Mouse (Mus musculus) heart, embryonic 14.5 days (tissue): ENCODE results near the gene Hist1h2bf. TPM values are rescaled to one million over a fixed set of nuclear protein-coding genes. Genes with fewer than 3 reads are reported as not detected.
"Not testable (repeated sequence)": the region's sequence is repeated elsewhere in the genome, so short reads cannot be mapped to it uniquely, and the experiment has no call there.

Experiments used
- ATAC-seq: fragments of 200-750 bp; cut with Nextera tagmentation; 2 replicates; pipeline ENCODE4 v1.8.0; 2017; ENCODE audit warnings: low read depth, moderate TSS enrichment; ENCODE audit not compliant: insufficient number of reproducible peaks, insufficient read depth, low FRiP score
- H3K27ac ChIP-seq, 2 experiments: fragments of 200-500 bp in 1 of 2; fragments of 300-500 bp in 1 of 2; sonication (generic) in 1 of 2; replicated peaks in 1 of 2; 2 replicates each; pipeline ENCODE4 v1.5.1; 2012 to 2014; ENCODE audit warnings: low read depth in 2 of 2, low read length in 2 of 2, control low read depth in 1 of 2, mild to moderate bottlenecking in 1 of 2, mixed read lengths in 1 of 2; ENCODE audit not compliant: control insufficient read depth in 1 of 2, insufficient read depth in 1 of 2
- H3K27me3 ChIP-seq: fragments of 300-500 bp; sonication (generic); 2 replicates; pipeline ENCODE4 v1.6.1; 2014; ENCODE audit warnings: mild to moderate bottlenecking, low read length, control low read depth; ENCODE audit not compliant: control insufficient read depth, insufficient read depth
- H3K36me3 ChIP-seq: fragments of 300-500 bp; sonication (generic); 2 replicates; pipeline ENCODE4 v1.6.1; 2014; ENCODE audit warnings: mild to moderate bottlenecking, control low read depth, low read length, mixed read lengths; ENCODE audit not compliant: control insufficient read depth, insufficient read depth
- H3K4me1 ChIP-seq, 2 experiments: fragments of 200-500 bp in 1 of 2; fragments of 300-500 bp in 1 of 2; sonication (generic) in 1 of 2; 2 replicates each; pipeline ENCODE4 v1.6.1; 2012 to 2014; ENCODE audit warnings: low read length in 2 of 2, control low read depth in 1 of 2, mixed read lengths in 1 of 2; ENCODE audit not compliant: control insufficient read depth in 2 of 2, insufficient read depth in 2 of 2
- H3K4me2 ChIP-seq: fragments of 300-500 bp; sonication (generic); 2 replicates; pipeline ENCODE4 v1.6.1; 2014; ENCODE audit warnings: mild to moderate bottlenecking, low read length
- H3K4me3 ChIP-seq, 2 experiments: fragments of 200-500 bp in 1 of 2; fragments of 300-500 bp in 1 of 2; sonication (generic) in 1 of 2; 2 replicates each; pipeline ENCODE4 v1.5.1; 2012 to 2014; ENCODE audit warnings: low read length in 2 of 2, mild to moderate bottlenecking in 2 of 2, control low read depth in 1 of 2, low read depth in 1 of 2, moderate library complexity in 1 of 2; ENCODE audit not compliant: control insufficient read depth in 1 of 2, insufficient read depth in 1 of 2
- H3K9ac ChIP-seq: fragments of 300-500 bp; sonication (generic); 2 replicates; pipeline ENCODE4 v1.6.1; 2014; ENCODE audit warnings: mild to moderate bottlenecking, low read length
- H3K9me3 ChIP-seq: fragments of 300-500 bp; sonication (generic); 2 replicates; pipeline ENCODE4 v1.6.1; 2016; ENCODE audit warnings: low read length, control low read depth; ENCODE audit not compliant: control insufficient read depth
- WGBS: fragments of 180-500 bp; shearing (Covaris S2); extraction: QIAGEN DNeasy Blood & Tissue Kit; methylation state at CpG from one replicate; pipeline ENCODE4 v1.1.7; 2014; 5-methylcytosine and 5-hydroxymethylcytosine counted together
- polyA plus RNA-seq: library from polyadenylated mRNA; unstranded; fragments of >200 nt; fragmentation: Nextera tagmentation; extraction: Ambion mirVana; gene quantifications from 2 replicates; pipeline ENCODE4 v1.2.1, GENCODE M21; 2014

Hist1h2bf gene
- polyA plus RNA-seq, 1 experiment from 2014 or later: 3.7 TPM

DNA sequence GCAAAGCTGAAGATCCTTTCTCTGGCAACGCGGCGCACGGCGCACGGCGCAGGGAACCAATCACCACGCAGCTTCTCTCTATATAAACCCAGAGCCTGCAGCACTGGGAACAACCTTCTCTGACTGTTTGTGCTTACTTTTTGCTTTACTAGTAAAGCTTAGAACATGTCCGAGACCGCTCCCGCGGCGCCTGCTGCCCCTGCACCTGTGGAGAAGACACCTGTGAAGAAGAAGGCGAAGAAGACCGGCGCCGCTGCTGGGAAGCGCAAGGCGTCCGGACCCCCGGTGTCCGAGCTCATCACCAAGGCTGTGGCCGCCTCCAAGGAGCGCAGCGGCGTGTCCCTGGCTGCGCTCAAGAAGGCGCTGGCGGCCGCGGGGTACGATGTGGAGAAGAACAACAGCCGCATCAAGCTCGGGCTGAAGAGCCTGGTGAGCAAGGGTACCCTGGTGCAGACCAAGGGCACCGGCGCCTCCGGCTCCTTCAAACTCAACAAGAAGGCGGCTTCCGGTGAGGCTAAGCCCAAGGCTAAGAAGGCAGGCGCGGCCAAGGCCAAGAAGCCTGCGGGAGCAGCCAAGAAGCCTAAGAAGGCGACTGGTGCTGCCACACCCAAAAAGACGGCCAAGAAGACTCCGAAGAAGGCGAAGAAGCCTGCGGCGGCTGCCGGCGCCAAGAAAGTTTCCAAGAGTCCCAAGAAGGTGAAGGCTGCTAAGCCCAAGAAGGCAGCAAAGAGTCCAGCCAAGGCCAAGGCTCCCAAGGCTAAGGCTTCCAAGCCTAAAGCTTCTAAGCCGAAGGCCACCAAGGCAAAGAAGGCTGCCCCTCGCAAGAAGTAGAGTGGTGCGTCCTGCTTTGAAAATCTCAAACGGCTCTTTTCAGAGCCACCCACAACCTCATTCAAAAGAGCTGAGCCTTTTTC lies 18.8 kb downstream of the Hist1h2bf start:
- Histone ChIP-seq H3K4me1 (peaks cover 0 to 13% of the 10 kb centered on the region in 2 experiments; a peak in 3 of 4 replicates), H3K4me3 (peak overlapping the region; percentile 62 to 69), H3K36me3 (no peaks in the 10 kb centered on the region), H3K27me3 (no peaks in the 10 kb centered on the region), H3K9me3 (no peaks in the 10 kb centered on the region), H3K4me2 (peak overlapping the region; percentile 85), H3K27ac (peak overlapping the region; percentile 97 to 98), H3K9ac (peak overlapping the region; percentile 94)
- WGBS: under 1% methylated on average over 54 of the region's 54 CpGs
- ATAC-seq: peak; percentile 79

DNA sequence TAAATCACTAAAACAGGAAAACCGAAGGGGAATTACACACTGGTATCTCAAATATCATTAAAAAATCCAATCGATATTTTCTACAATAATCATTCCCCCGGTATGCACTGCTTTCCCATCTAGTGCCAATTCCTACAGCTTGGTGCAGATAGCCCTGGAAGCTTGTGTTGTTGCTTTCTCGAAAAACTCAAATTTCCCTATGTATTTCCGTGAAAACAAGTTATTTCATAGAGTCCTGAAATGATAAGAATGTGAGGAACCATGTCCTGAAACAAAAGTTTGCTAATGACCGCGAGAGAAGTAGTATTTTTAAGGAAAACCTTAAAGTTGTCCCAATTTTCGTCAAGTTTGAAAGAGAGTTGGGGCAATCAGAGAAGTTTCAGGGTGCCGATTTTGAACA lies 19.6 kb downstream of the Hist1h2bf start:
- Histone ChIP-seq H3K9me3 (no peaks in the 10 kb centered on the region), H3K36me3 (no peaks in the 10 kb centered on the region), H3K27me3 (no peaks in the 10 kb centered on the region), H3K9ac (peak overlapping the region; percentile 94), H3K4me3 (peak overlapping the region in 1 of 2 experiments; percentile 62; a peak in 2 of 4 replicates), H3K27ac (peak overlapping the region; percentile 97 to 98), H3K4me1 (peaks cover 0 to 13% of the 10 kb centered on the region in 2 experiments; a peak in 3 of 4 replicates), H3K4me2 (peak overlapping the region; percentile 85)
- ATAC-seq: no peak
- 22% methylated on average over 9 of the region's 9 CpGs for WGBS

DNA sequence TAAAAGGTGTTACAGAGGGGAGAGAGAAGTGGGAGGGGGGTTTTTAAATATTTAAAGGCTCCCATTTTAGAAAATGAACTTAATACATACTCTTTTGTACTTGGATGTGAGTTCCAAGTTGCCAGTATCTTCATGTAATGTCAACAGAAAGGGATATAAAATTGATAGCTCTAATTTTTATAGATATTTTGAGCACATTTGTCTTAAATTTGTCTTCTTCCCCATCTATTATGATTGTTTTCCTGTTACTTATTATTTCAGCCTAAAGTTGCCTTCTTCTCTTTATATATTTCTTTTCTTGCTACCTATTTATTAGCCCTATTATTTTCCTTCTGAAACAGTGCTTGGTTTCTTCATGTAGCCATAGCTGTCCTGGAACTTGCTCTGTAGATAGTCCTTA lies 21.0 kb downstream of the Hist1h2bf start, which contains the start of gene Hist1h1d:
TSS of gene Hist1h1d (plus strand) at position 301 of the 400 bp plus-strand sequence.
- peak within 1 kb of the TSS; percentile 94 for H3K9ac ChIP-seq
- H3K36me3 ChIP-seq: no peaks in the 10 kb centered on the region
- ATAC-seq: no peak
- H3K4me1 ChIP-seq: peaks cover 0 to 13% of the 10 kb centered on the region in 2 experiments; a peak in 3 of 4 replicates
- no peaks in the 10 kb centered on the region for H3K27me3 ChIP-seq
- H3K4me2 ChIP-seq: peak within 1 kb of the TSS; percentile 72
- no peaks in the 10 kb centered on the region for H3K9me3 ChIP-seq
- peak within 1 kb of the TSS in 1 of 2 experiments; percentile 98; a peak in 3 of 4 replicates for H3K27ac ChIP-seq
- no peak within 1 kb of the TSS for H3K4me3 ChIP-seq

DNA sequence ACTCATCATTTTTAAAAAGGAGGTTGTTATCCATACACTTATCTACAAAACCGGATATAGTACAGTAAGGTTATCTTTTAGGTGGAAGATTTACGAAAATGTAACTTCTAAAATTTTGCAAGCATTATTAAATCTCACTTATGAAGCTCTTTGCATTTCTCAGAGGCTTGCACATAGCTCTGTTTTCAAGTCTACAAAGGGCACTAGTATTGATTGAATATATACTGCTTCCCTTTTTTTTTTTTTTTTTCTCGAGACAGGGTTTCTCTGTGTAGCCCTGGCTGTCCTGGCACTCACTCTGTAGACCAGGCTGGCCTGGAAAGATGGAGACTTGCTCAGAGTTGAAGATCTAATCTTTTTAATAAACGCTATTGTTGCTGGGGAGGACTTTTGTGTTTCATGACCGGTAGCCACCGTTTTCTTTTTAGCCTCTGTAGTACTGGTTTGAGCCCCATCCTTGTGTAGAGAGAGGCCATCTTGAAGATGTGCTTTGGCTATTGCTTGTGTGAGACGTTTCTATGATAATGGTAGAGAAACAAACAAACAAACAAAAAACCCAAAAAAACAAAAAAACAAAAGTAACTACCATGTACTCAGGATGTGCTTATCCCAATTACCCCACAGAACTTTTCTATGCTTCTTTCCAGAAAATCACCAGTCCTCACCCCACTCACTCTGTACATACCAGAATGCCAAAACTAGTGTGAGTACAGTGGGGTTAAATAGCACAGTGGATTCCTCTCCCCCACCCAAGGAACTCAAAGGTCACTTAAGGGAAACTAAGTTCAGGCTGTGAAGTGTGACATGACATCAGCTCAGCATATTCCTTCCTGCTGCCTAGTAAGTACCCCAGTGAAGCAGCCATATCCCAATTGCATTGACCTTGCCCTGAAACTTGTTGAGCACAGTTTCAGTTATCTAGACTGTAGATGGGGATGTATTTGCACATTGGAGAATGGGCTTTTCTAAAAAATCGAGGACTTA lies 21.8 kb downstream of the Hist1h2bf start:
- peak overlapping the region in 1 of 2 experiments; percentile 44; a peak in 2 of 4 replicates for H3K4me3 ChIP-seq
- no peaks in the 10 kb centered on the region for H3K9me3 ChIP-seq
- H3K27me3 ChIP-seq: no peaks in the 10 kb centered on the region
- peak overlapping the region; percentile 72 for H3K4me2 ChIP-seq
- peak overlapping the region; percentile 44 for H3K9ac ChIP-seq
- peaks cover 0 to 13% of the 10 kb centered on the region in 2 experiments; a peak in 3 of 4 replicates for H3K4me1 ChIP-seq
- H3K27ac ChIP-seq: peak overlapping the region in 1 of 2 experiments; percentile 87; a peak in 3 of 4 replicates
- WGBS: 49% methylated on average over 8 of the region's 8 CpGs
- ATAC-seq: no peak
- no peaks in the 10 kb centered on the region for H3K36me3 ChIP-seq

DNA sequence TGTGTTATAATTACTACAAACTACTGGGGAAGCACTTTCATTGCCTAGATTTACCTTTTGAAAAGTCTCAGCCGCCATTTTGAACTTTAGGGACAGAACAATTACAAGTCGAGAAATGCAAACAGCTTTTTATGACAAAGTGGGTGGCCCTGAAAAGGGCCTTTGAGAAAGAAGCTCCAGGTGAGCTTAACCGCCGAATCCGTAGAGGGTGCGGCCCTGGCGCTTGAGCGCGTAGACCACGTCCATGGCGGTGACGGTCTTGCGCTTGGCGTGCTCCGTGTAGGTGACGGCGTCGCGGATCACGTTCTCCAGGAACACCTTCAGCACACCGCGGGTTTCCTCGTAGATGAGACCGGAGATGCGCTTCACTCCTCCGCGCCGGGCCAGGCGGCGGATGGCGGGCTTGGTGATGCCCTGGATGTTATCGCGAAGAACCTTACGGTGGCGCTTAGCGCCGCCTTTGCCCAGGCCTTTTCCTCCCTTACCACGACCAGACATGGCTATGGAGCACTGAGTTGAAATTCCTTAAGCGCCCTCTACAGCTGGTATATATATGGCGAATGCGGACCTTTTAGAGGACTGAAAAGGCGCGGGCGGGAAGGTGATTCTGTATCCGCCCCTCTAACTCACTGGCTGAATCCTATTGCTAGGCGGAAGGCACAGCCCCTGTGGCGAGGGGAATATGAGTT lies 22.7 kb downstream of the Hist1h2bf start, which contains the start of gene Hist1h4f:
TSS of gene Hist1h4f (minus strand) at position 503 of the 689 bp plus-strand sequence.
- under 1% methylated on average over 44 of the region's 47 CpGs for WGBS

DNA sequence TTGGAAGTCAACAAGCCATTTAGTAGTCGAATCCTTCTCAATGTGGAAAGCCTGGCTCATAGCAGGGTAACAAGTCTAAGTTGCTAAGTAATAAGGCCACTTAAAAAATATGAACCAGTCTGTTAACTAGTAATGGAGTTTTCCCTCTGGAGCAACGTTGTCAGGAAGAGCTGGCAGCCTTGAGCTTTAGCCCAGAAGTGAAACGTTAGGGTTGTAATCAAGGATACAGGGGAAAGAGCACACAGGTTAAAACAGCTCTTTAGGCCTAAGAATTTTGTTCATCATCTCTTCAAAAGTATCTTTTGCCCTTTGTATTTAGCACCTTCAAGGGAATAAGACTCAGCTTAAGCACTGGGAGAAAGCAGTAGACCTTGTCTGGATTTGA lies 23.2 kb downstream of the Hist1h2bf start:
- Histone ChIP-seq H3K4me2 (peak overlapping the region; percentile 72), H3K4me1 (peaks cover 0 to 14% of the 10 kb centered on the region in 2 experiments; a peak in 3 of 4 replicates), H3K9ac (peak overlapping the region; percentile 72), H3K9me3 (no peaks in the 10 kb centered on the region), H3K27ac (peak overlapping the region; percentile 86 to 87), H3K36me3 (no peaks in the 10 kb centered on the region), H3K27me3 (no peaks in the 10 kb centered on the region), H3K4me3 (peak overlapping the region; percentile 44 to 52; a peak in 3 of 4 replicates)
- no peak for ATAC-seq
- 12% methylated on average over 3 of the region's 3 CpGs for whole genome bisulfite sequencing

More for the DNA sequence above, 22.7 kb downstream of the Hist1h2bf start, which contains the start of gene Hist1h4f:
- peak; percentile 76 for ATAC-seq
- not testable (repeated sequence) for H3K9me3 ChIP-seq, H3K27me3 ChIP-seq, H3K36me3 ChIP-seq
- H3K9ac ChIP-seq: peak within 1 kb of the TSS; percentile 72
- peak within 1 kb of the TSS; percentile 86 to 87 for H3K27ac ChIP-seq
- H3K4me1 ChIP-seq: peaks cover 0 to 13% of the 10 kb centered on the region in 2 experiments; a peak in 3 of 4 replicates
- peak within 1 kb of the TSS; percentile 72 for H3K4me2 ChIP-seq
- H3K4me3 ChIP-seq: peak within 1 kb of the TSS; percentile 44 to 52
